Mouse (Mus musculus): ENCODE data around the gene Fsd1. TPM values are rescaled to one million over a fixed set of nuclear protein-coding genes. Genes with fewer than 3 reads are reported as not detected.

The Fsd1 gene
- polyA plus RNA-seq, 1 experiment from 2014 or later, result 40.5 TPM

DNA sequence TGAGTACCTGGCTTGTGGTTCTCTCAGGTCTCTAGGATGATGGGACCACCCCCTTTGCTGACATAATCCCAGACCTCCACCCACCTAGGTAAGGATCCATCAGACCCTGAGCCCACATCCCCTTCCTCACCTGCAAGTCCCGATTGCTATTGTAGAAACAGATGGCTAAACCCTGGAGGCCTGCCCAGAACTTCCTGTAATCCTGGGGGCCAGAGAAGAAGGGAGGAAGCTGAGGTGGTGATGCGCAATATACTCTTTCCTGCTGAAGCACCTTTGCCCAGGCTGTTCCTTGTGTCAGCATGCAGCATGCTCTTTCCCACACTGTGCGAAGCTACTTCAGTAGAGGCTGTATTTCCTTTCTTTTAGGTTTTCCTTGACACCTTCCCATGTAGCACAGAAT, 16.7 kb downstream of the Fsd1 start:
- H3K36me3 ChIP-seq, result no peaks in the 10 kb centered on the region
- 84% methylated on average over 3 of the region's 3 CpGs for WGBS
- H3K27me3 ChIP-seq, result peaks cover 18% of the 10 kb centered on the region
- H3K4me3 ChIP-seq, result no peak overlapping the region
- no peak overlapping the region for H3K4me2 ChIP-seq
- no peak for ATAC-seq (ENCODE audit: insufficient number of reproducible peaks, insufficient read depth, low FRiP score, low TSS enrichment, low read depth)
- no peak overlapping the region for H3K9ac ChIP-seq
- H3K27ac ChIP-seq, result no peak overlapping the region
- H3K4me1 ChIP-seq, result peaks cover 10% of the 10 kb centered on the region
- H3K9me3 ChIP-seq, result no peaks in the 10 kb centered on the region

DNA sequence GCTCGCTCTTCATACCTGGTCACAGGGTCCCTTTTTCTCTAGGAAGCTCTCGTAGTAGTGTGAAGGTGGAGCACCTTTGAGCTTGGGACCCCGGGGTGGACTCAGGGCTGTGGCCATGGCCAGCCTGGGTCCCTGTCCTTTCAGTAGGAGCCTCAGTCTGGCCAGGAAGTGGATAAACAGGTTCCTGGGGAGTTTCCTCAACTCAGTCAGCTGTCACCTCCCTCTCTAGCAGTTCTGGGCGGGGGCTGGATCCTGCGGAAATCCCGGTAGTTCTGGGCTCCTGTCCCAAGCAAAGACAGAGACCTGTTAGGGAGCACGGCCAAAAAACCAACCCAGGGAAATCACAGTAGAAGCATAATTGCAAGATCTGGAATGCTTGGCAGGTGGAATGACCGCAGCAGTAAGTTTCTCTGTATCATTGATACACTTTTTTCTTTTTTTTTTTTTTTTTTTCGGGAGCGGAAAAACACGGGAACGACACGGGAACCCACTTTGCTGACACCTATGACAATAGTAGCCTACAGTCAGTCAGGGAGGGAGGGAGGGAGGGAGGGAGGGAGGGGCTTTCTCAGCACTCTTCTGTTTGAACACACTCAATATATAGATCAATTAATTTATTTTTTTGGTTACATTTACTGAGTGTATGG, 19.2 kb downstream of the Fsd1 start, which contains the start of the genes Stap2 and Mpnd:
Stap2 (minus strand) TSS at position 170 of the 647 bp plus-strand sequence.
Mpnd (plus strand) TSS at position 297 of the 647 bp plus-strand sequence.
- Histone ChIP-seq H3K4me3 (peak within 1 kb of the TSS; percentile 21; the same call in 1 of the 2 replicates), H3K9me3 (no peaks in the 10 kb centered on the region), H3K4me2 (peak within 1 kb of the TSS; percentile 32), H3K4me1 (peaks cover 20% of the 10 kb centered on the region), H3K36me3 (0 out of 2 replicates have a peak, but pooled peaks cover under 1% of the 10 kb centered on the region), H3K9ac (no peak within 1 kb of the TSS), H3K27me3 (peaks cover 6% of the 10 kb centered on the region), H3K27ac (no peak within 1 kb of the TSS)
- WGBS, result 41% methylated on average over 13 of the region's 13 CpGs
- ATAC-seq (ENCODE audit: insufficient number of reproducible peaks, insufficient read depth, low FRiP score, low TSS enrichment, low read depth), result no peak

DNA sequence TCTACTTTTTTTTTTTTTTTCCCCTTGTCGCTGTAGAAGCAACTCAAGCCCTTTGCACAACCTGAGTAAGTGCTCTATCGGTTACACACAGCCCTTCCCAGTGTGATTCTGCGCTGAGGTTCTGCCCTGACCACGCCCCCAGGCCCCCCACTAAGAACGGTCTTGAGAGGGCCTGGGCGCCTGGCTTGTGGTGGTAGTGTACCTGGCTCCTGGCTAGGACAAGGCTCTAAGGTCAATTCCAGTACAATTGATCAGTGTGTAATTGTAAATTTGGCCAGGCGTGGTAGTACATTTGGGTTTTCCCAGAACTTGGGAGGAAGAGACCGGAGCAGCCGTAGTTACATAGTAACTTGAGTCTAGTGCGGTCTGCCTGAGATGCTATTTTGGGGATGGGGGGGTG, 20.6 kb downstream of the Fsd1 start:
- Histone ChIP-seq H3K27ac (peak overlapping the region; percentile 71; the same call in 1 of the 2 replicates), H3K4me1 (peaks cover 28% of the 10 kb centered on the region), H3K27me3 (no peaks in the 10 kb centered on the region; the same call in 1 of the 2 replicates), H3K9me3 (no peaks in the 10 kb centered on the region), H3K4me2 (peak overlapping the region; percentile 98; the same call in 1 of the 2 replicates), H3K9ac (0 out of 2 replicates have a peak overlapping the region, but pooled peaks have one; percentile 58), H3K4me3 (no peak overlapping the region), H3K36me3 (peaks cover 14% of the 10 kb centered on the region)
- WGBS, result 43% methylated on average over 10 of the region's 10 CpGs
- ATAC-seq (ENCODE audit: insufficient number of reproducible peaks, insufficient read depth, low FRiP score, low TSS enrichment, low read depth), result no peak

DNA sequence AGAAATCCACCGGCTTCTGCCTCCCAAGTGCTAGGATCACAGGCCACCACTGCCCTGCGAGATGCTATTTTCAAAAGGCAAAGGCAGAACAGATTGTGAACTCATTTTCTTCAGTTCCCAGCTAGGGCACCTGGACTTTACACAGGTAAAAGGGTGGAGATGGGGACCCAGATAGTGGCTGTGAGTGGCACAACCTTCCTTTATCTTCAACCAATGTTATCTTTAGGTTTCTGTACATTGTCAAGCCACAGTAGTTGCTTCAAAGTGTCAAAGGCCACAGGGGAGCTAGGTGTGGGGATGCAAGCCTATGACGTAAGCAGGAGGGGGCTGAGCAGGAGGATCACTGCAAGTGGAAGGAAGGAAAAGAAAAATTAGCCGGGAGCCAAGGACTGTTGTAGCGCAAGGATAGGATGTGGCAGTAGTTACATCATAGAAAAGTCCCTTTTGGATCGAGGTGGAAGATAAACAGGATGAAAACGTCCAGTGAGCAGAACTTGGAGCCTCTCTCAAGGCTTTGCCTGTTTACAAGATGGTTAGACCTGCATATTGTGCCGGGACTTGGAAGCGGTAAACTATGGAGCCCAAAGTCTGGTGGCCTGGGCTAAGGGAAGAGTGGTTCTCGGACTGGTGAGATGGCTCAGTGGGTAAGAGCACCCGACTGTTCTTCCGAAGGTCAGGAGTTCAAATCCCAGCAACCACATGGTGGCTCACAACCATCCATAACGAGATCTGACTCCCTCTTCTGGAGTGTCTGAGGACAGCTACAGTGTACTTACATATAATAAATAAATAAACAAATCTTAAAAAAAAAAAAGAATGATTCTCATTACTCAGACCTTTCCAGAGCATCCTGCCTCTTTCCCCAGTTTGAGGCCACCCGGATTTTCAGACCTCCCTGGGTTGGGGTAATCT, 21.4 kb downstream of the Fsd1 start:
- ATAC-seq (ENCODE audit: insufficient number of reproducible peaks, insufficient read depth, low FRiP score, low TSS enrichment, low read depth), result no peak
- H3K4me3 ChIP-seq, result peak overlapping the region; percentile 86

DNA sequence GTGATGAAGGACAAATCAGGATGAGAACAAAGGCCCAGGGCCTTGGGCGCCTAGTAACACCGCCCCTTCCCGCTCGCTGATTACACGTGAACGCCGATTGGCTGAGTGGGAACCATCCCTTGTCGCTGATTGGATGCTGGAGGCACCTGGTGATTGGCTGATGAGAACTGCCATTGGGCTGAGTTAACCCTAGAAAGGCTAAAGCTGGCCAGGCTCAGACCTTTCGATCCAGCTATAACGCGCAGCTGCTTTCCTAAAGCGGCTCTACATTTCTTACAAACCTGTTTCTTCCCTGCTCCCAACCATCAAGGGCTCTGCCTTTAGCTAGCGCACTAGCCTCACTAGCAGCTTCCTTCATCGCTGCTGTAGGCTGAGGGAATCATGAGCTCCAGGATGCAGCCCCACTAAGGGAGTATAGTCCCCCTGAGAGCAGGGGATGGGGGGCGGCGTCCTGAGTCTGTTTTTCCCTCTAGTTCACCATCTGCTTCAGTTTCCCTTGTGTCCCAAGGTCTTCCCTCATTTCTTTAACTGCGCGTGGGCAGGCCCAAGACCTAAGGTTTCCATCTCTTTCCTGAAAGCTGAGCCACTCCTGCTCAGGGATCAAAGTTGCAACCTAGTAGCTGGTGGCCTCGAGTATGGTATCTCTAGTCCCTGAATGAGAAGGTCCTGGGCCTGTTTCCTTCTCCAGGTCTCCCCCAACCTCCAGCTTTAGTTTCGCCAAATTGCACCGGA, 22.2 kb downstream of the Fsd1 start:
- Histone ChIP-seq H3K4me3 (peak overlapping the region; percentile 86), H3K9me3 (no peaks in the 10 kb centered on the region), H3K36me3 (peaks cover 28% of the 10 kb centered on the region), H3K4me1 (peaks cover 28% of the 10 kb centered on the region), H3K4me2 (peak overlapping the region; percentile 98), H3K27me3 (no peaks in the 10 kb centered on the region), H3K27ac (peak overlapping the region; percentile 98), H3K9ac (peak overlapping the region; percentile 87)
- ATAC-seq (ENCODE audit: insufficient number of reproducible peaks, insufficient read depth, low FRiP score, low TSS enrichment, low read depth), result peak; percentile 89
- under 1% methylated on average over 21 of the region's 21 CpGs for WGBS

More for the DNA sequence above, 21.4 kb downstream of the Fsd1 start:
- peak overlapping the region; percentile 98 for H3K27ac ChIP-seq
- H3K9me3 ChIP-seq, result no peaks in the 10 kb centered on the region
- H3K36me3 ChIP-seq, result peaks cover 21% of the 10 kb centered on the region
- peaks cover 28% of the 10 kb centered on the region for H3K4me1 ChIP-seq
- peak overlapping the region; percentile 58; the same call in 1 of the 2 replicates for H3K9ac ChIP-seq
- WGBS, result 24% methylated on average over 14 of the region's 14 CpGs
- H3K27me3 ChIP-seq, result no peaks in the 10 kb centered on the region; the same call in 1 of the 2 replicates
- peak overlapping the region; percentile 98 for H3K4me2 ChIP-seq

DNA sequence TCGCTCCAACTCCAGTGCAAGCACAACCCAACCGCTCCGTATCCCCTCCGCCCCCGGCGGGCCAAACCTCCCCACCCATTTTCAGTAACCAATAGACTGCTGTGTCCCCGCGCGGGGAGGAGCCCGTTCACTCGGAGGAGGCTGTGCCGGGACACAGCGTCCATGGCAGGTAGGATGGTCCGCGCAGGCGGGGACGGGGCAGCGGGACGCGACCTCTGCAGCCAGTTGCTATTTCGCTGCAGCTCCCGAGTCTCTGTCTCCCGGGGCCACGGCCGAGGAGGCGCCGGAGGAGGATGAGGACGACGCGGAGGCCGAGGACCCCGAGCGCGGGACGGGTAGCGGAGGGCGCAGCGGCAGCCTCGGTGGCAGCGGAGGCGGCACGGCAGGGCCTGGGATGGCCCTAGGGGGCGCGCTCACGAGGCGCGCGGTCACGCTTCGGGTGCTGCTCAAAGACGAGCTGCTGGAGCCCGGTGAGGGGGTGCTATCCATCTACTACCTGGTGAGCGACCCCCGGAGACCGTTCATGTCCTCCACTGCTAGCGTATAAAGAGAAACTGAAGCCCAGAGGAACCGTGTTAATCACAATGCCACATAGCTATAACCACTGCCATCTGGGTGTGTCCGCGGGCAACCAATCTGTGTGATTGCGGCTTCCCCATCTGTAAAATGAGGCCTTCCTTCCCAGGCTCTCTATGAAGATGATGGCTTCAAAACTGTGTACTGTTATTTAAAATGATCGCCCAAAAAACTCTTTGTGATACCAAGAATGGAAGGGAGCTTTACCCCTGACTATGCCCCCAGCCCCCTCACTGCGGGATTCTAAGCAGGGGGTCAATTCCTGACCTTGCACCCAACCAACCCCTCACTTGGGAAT, 23.0 kb downstream of the Fsd1 start:
- Histone ChIP-seq H3K9ac (peak overlapping the region; percentile 87), H3K9me3 (no peaks in the 10 kb centered on the region), H3K36me3 (peaks cover 36% of the 10 kb centered on the region), H3K4me2 (peak overlapping the region; percentile 98), H3K4me1 (peaks cover 28% of the 10 kb centered on the region), H3K27ac (peak overlapping the region; percentile 98), H3K4me3 (peak overlapping the region; percentile 86), H3K27me3 (no peaks in the 10 kb centered on the region)
- under 1% methylated on average over 62 of the region's 62 CpGs for WGBS
- peak; percentile 87 for ATAC-seq (ENCODE audit: insufficient number of reproducible peaks, insufficient read depth, low FRiP score, low TSS enrichment, low read depth)

DNA sequence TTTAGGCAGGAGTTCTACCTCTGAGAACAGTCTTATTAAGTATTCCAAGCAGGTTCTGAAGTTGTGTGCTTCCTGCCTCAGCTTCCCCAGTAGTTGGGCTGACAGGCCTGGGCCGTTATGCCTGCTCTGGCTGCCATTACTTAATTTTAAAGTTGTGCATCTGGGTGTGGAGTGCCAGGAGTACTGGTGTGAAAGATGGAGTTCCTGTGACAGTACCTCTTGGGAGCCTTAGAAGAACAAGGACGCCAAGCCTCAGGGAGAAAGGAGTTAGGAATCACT, 23.6 kb downstream of the Fsd1 start:
- Histone ChIP-seq H3K4me3 (peak overlapping the region; percentile 86), H3K9me3 (no peaks in the 10 kb centered on the region), H3K9ac (peak overlapping the region; percentile 87), H3K4me2 (peak overlapping the region; percentile 98), H3K36me3 (peaks cover 42% of the 10 kb centered on the region), H3K27ac (peak overlapping the region; percentile 98), H3K4me1 (peaks cover 28% of the 10 kb centered on the region), H3K27me3 (no peaks in the 10 kb centered on the region)
- WGBS, result 19% methylated on average over 2 of the region's 2 CpGs
- ATAC-seq (ENCODE audit: insufficient number of reproducible peaks, insufficient read depth, low FRiP score, low TSS enrichment, low read depth), result no peak

DNA sequence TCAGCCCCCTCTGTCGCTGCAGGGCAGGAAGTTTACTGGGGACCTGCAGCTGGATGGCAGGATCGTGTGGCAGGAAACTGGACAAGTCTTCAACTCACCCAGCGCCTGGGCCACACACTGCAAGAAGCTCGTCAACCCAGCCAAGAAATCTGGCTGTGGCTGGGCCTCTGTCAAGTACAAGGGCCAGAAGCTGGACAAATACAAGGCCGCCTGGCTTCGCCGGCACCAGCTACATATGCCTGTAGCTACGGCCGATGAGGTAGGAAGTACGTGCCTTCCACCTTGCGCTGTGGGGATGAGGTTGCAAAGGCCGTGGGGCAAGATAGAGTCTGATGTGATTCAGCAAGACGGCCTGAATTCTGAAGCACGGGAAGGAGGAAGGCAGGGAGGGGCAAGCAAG, 23.9 kb downstream of the Fsd1 start:
- H3K36me3 ChIP-seq, result peaks cover 45% of the 10 kb centered on the region
- H3K27ac ChIP-seq, result peak overlapping the region; percentile 98
- WGBS, result 65% methylated on average over 14 of the region's 14 CpGs
- peaks cover 27% of the 10 kb centered on the region for H3K4me1 ChIP-seq
- no peaks in the 10 kb centered on the region for H3K9me3 ChIP-seq
- peak overlapping the region; percentile 98 for H3K4me2 ChIP-seq
- H3K4me3 ChIP-seq, result peak overlapping the region; percentile 86
- no peak for ATAC-seq (ENCODE audit: insufficient number of reproducible peaks, insufficient read depth, low FRiP score, low TSS enrichment, low read depth)
- H3K9ac ChIP-seq, result peak overlapping the region; percentile 87
- H3K27me3 ChIP-seq, result no peaks in the 10 kb centered on the region

DNA sequence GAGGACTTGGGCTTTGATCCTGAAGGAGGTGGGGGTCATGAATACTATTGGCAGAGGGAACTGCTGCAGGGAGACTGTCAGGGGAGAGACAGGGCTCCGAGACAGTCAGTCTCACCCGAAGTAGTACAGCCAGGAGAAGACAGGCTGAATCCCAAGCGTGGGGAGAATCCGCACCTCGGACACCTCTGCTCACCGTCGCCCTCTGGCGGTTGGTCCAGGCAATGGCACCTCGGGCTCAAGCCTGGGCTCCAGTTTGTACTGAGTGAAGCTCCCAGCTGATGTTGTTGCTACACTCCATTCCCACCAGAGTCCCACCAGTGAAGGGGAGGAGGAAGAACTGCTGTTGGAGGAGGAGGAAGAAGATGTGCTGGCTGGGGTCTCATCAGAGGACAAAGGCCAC, 24.4 kb downstream of the Fsd1 start:
- H3K36me3 ChIP-seq, result peaks cover 49% of the 10 kb centered on the region
- peak overlapping the region; percentile 98 for H3K4me2 ChIP-seq
- H3K27me3 ChIP-seq, result no peaks in the 10 kb centered on the region
- H3K4me1 ChIP-seq, result peaks cover 25% of the 10 kb centered on the region
- peak overlapping the region; percentile 98; the same call in 1 of the 2 replicates for H3K27ac ChIP-seq
- H3K9ac ChIP-seq, result peak overlapping the region; percentile 87
- peak overlapping the region; percentile 86 for H3K4me3 ChIP-seq
- ATAC-seq (ENCODE audit: insufficient number of reproducible peaks, insufficient read depth, low FRiP score, low TSS enrichment, low read depth), result no peak
- H3K9me3 ChIP-seq, result no peaks in the 10 kb centered on the region
- 12% methylated on average over 9 of the region's 9 CpGs for WGBS

DNA sequence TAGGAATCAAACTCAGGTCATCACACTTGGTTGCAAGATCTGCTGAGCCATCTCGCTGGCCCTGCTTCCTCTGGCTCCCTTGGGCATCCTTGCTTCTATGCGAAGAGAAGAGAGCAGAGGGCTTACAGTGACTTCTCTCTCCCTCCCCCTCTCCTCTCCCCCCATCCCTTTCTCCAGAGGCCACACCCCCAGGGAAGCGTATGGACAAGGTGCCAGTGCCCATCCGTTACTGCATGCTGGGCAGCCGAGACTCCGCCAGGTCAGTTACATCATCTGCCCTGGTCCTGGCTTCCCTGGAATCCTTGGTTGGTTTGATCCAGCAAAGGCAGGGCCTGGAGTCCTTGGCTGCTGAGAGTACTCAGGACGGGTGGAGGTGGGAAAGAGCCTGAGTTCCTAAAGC, 25.1 kb downstream of the Fsd1 start:
- Histone ChIP-seq H3K4me2 (no peak overlapping the region), H3K27me3 (no peaks in the 10 kb centered on the region), H3K4me3 (no peak overlapping the region), H3K9me3 (no peaks in the 10 kb centered on the region), H3K27ac (no peak overlapping the region), H3K36me3 (peaks cover 57% of the 10 kb centered on the region), H3K9ac (no peak overlapping the region), H3K4me1 (peaks cover 25% of the 10 kb centered on the region)
- 86% methylated on average over 7 of the region's 7 CpGs for WGBS
- no peak for ATAC-seq (ENCODE audit: insufficient number of reproducible peaks, insufficient read depth, low FRiP score, low TSS enrichment, low read depth)

Measured in embryonic facial prominence, embryonic 13.5 days (tissue).